Mouse (Mus musculus) kidney, embryonic 16.5 days (tissue): ENCODE measurements around the gene Sod3. TPM values are rescaled to one million over a fixed set of nuclear protein-coding genes. Genes with fewer than 3 reads are reported as not detected.
A peak's percentile ranks its signal among the peaks of the same experiment; 100 is the strongest.

Experiments used
- ATAC-seq: fragments of 200-750 bp; cut with Nextera tagmentation; 2 replicates; pipeline ENCODE4 v1.8.0; 2017; ENCODE audit warnings: moderate TSS enrichment; ENCODE audit not compliant: low FRiP score, low TSS enrichment
- H3K27ac ChIP-seq: fragments of 300-500 bp; sonication (generic); 2 replicates; pipeline ENCODE4 v1.5.1; 2014; ENCODE audit warnings: low read length
- H3K27me3 ChIP-seq: fragments of 300-500 bp; sonication (generic); 2 replicates; pipeline ENCODE4 v1.6.1; 2014; ENCODE audit warnings: low read length, control low read depth, mixed read lengths; ENCODE audit not compliant: insufficient read depth
- H3K36me3 ChIP-seq: fragments of 300-500 bp; sonication (generic); 2 replicates; pipeline ENCODE4 v1.6.1; 2014; ENCODE audit warnings: low read length, control low read depth, mixed read lengths; ENCODE audit not compliant: insufficient read depth
- H3K4me1 ChIP-seq: fragments of 300-500 bp; sonication (generic); 2 replicates; pipeline ENCODE4 v1.6.1; 2014; ENCODE audit warnings: low read length, control low read depth, mixed read lengths; ENCODE audit not compliant: insufficient read depth
- H3K4me2 ChIP-seq: fragments of 300-500 bp; sonication (generic); replicated peaks from 2 replicates; pipeline ENCODE4 v1.6.1; 2014; ENCODE audit warnings: low read depth, low read length
- H3K4me3 ChIP-seq: fragments of 300-500 bp; sonication (generic); 2 replicates; pipeline ENCODE4 v1.5.1; 2014; ENCODE audit warnings: mild to moderate bottlenecking, low read length
- H3K9ac ChIP-seq: fragments of 300-500 bp; sonication (generic); replicated peaks from 2 replicates; pipeline ENCODE4 v1.6.1; 2014; ENCODE audit warnings: low read length
- H3K9me3 ChIP-seq: fragments of 300-500 bp; sonication (generic); 2 replicates; pipeline ENCODE4 v1.6.1; 2016; ENCODE audit warnings: low read length, control low read depth
- WGBS: fragments of 180-500 bp; shearing (Covaris S2); extraction: QIAGEN DNeasy Blood & Tissue Kit; methylation state at CpG from one replicate; pipeline ENCODE4 v1.1.7; 2014; 5-methylcytosine and 5-hydroxymethylcytosine counted together
- polyA plus RNA-seq: library from polyadenylated mRNA; unstranded; fragments of >200 nt; fragmentation: Nextera tagmentation; extraction: Ambion mirVana; gene quantifications from 2 replicates; pipeline ENCODE4 v1.2.1, GENCODE M21; 2015

The Sod3 gene
- polyA plus RNA-seq, 1 experiment from 2014 or later: 28.1 TPM

DNA sequence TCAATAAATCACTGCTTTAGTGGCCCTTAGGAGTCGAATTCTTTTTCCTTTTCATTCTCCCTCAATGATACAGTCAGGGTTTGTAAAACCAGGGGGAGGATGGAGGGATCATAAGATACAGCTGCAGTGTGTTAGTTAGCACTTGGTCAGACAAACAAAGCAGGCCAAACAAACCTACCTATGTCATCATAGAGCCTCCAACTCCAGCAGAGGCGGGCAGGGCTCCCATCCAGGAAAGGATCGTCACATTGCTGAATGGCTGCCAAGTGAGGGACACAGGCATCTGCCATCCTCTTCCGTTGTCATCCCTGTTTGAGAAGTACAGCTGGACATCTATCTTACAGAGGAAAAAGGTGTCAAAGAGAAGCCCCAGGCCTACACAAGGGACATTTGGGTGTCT lies 9.2 kb upstream of the Sod3 start:
- H3K36me3 ChIP-seq: no peaks in the 10 kb centered on the region
- no peak overlapping the region for H3K27ac ChIP-seq
- WGBS: 52% methylated on average over 4 of the region's 4 CpGs
- H3K4me1 ChIP-seq: peaks cover 5% of the 10 kb centered on the region; the same call in 1 of the 2 replicates
- H3K9ac ChIP-seq: no peak overlapping the region
- no peak overlapping the region for H3K4me2 ChIP-seq
- no peaks in the 10 kb centered on the region for H3K9me3 ChIP-seq
- H3K27me3 ChIP-seq: no peaks in the 10 kb centered on the region
- no peak for ATAC-seq
- no peak overlapping the region for H3K4me3 ChIP-seq

DNA sequence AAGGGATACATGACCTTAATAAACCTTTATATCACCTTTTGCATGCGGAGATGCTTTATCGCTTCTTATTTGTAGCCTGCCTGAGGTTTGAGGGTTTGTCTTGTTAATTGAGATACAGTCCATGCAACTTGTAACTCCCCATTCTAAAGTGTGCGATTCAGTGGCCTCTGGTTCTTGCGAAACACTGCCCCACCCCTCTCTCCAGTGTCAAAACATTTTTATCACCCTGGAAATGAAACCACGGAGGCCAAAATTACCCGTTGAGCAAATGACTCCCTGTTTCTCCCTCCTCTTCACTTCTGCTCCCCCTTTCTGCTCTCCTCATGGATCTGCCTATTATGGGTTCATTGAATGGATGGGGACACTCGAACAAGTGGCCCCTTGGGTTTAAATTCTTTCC lies 8.0 kb upstream of the Sod3 start:
- Histone ChIP-seq H3K9me3 (no peaks in the 10 kb centered on the region), H3K4me3 (no peak overlapping the region), H3K36me3 (no peaks in the 10 kb centered on the region), H3K4me1 (peaks cover 9% of the 10 kb centered on the region; the same call in 1 of the 2 replicates), H3K27ac (no peak overlapping the region), H3K27me3 (no peaks in the 10 kb centered on the region), H3K9ac (no peak overlapping the region), H3K4me2 (no peak overlapping the region)
- ATAC-seq: no peak
- 82% methylated on average over 7 of the region's 7 CpGs for WGBS

DNA sequence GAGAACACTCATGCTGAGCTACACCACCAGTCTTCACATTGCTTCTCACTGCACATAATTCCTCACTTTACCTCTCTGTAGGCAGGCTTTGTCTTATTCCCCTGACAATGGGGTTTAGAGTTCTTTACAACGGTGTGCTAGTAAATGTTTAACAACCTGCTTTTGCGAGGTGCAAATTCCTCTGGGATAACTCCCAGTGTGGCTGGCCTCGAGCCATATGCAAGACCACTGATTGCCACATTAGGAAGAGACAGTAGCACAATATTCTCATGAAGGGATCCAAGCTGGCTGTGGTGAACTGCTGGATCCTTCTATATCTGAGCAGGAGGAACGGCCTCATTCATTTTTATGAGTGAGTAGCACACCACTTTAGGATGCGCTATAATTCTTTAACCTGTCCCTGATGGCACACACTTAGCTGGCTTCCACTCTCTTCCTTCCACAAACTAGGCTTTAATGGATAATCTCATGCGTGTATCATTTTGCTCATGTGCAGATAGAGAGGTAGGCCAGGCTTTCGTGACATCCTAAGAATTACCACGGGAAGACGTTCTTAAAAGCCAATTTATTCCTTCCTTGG lies 6.3 kb upstream of the Sod3 start:
- H3K4me2 ChIP-seq: no peak overlapping the region
- H3K4me1 ChIP-seq: peaks cover 9% of the 10 kb centered on the region; the same call in 1 of the 2 replicates
- no peaks in the 10 kb centered on the region for H3K27me3 ChIP-seq
- 49% methylated on average over 9 of the region's 9 CpGs for WGBS
- no peak overlapping the region for H3K9ac ChIP-seq
- no peak overlapping the region for H3K4me3 ChIP-seq
- peak; percentile 50; the same call in 1 of the 2 replicates for ATAC-seq
- H3K9me3 ChIP-seq: no peaks in the 10 kb centered on the region
- no peaks in the 10 kb centered on the region for H3K36me3 ChIP-seq
- peak overlapping the region; percentile 57; the same call in 1 of the 2 replicates for H3K27ac ChIP-seq

DNA sequence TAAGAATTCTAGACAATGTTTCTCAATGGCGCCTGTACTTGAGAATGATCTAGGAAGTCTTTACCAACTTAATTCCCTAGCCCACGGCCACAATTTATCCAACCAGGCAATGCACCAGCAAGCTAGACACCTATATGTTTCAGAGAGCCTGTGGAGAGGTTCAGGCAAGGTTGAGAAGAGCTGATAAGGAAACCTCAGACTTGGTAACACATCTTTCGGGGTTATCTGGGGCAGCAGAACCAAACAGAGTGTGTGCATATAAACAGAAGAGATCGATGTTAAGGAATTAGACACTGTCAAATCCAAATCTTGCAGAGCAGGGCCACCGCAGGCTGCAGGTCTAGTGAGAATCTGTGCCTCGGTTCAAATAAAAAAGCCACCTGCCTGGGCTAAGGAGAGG lies 5.5 kb upstream of the Sod3 start:
- Histone ChIP-seq H3K9ac (no peak overlapping the region), H3K4me3 (no peak overlapping the region), H3K4me1 (peaks cover 13% of the 10 kb centered on the region), H3K27me3 (no peaks in the 10 kb centered on the region), H3K9me3 (no peaks in the 10 kb centered on the region), H3K36me3 (no peaks in the 10 kb centered on the region), H3K27ac (no peak overlapping the region), H3K4me2 (no peak overlapping the region)
- 92% methylated on average over 6 of the region's 6 CpGs for WGBS
- ATAC-seq: no peak

DNA sequence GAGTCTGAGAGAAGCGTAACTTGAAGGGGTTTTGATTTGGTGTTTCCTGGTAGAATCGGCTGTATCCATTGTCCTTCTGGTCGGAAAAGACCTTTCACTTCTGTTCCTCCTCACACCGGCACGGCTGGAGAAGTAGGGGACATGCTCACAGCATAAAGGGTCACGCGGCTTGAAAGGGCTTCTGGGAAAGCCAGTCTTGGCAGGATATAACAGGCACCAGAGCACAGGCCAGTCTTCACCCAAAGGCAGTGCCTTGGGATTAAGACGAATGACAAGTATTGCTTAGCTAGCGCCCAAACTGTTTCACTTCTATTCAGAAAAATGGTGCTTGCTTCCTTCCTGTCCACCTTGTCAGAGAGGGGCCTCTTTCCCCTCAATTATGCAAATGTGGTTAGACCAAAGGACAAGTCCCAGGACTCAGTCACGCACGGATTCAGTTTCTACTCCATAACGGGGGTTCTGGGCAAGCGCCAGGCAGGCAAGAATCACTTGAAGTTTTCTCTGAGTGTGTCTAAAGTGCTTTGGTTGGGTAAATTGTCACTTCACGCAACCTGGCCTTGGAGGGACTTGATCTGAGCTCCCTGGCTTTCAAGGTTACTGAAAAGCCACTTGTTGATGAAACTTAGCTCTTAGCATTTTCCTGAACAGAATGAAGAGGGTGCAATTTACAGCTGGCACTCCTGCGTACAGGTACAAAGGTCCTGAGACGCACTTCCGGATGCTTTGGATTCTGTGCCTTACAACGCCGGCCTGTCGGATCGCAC lies 3.1 kb upstream of the Sod3 start:
- peak overlapping the region; percentile 61 for H3K27ac ChIP-seq
- no peaks in the 10 kb centered on the region for H3K9me3 ChIP-seq
- no peak overlapping the region for H3K9ac ChIP-seq
- WGBS: 66% methylated on average over 21 of the region's 21 CpGs
- H3K36me3 ChIP-seq: no peaks in the 10 kb centered on the region
- ATAC-seq: peak; percentile 43; the same call in 1 of the 2 replicates
- no peak overlapping the region for H3K4me3 ChIP-seq
- no peak overlapping the region for H3K4me2 ChIP-seq
- peaks cover 25% of the 10 kb centered on the region for H3K4me1 ChIP-seq
- no peaks in the 10 kb centered on the region for H3K27me3 ChIP-seq

DNA sequence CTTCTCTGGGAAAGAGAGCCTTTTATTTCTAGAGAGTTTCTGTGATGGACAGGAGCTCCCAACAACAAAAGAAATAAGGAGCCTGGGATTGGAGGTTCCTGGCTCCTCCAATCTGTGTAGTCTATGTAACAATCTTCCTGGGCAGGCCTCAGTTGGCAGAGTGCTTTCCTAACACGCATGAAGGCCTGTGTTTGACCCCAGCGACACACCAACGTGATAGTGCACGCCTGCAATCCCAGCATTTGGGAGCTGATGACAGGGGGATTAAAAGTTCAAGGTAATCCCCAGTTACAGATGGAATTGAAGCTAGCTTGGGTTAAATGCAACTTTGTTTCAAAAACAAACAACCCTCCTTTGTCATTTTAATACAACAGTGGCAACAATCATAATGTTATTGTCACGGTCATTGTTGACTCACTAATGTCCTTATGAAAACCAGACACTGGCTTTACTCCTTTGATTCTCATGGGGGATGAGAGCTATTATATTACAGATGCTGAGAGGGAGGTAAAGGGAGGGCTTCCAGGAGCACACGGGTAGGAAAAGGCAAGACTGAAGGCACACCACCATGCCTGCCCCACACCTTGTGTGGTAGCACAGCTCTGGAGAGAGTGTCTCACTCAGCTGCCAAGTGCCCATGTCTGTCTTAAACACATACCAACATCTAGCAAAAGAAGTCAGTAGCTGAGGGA lies 669 bp upstream of the Sod3 start:
- peak overlapping the region; percentile 23 for H3K4me2 ChIP-seq
- peak overlapping the region; percentile 41; the same call in 1 of the 2 replicates for H3K27ac ChIP-seq
- H3K9me3 ChIP-seq: no peaks in the 10 kb centered on the region
- H3K36me3 ChIP-seq: no peaks in the 10 kb centered on the region
- no peak overlapping the region for H3K4me3 ChIP-seq
- H3K4me1 ChIP-seq: peaks cover 20% of the 10 kb centered on the region
- H3K27me3 ChIP-seq: no peaks in the 10 kb centered on the region
- ATAC-seq: 0 out of 2 replicates have a peak, but pooled peaks have one; percentile 3
- H3K9ac ChIP-seq: no peak overlapping the region
- 58% methylated on average over 6 of the region's 6 CpGs for WGBS

DNA sequence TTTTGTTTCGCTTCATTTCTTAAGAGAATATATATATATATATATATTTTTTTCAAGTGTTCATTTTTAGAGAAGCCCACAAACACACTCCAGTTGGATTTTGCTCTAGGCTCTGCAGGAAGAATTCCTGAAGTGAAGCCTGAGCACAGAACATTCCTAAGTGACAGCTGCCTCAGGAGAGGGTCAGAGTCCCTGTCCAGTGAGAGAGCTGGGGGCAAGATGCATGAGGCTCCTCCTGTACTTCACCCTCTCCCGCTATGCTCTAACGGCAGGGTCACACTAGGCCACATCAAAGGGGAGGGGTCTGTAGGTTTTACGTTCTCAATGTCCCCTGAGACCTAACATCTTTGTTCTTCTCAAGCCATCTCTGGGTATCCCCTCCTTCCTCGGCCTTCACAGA lies 930 bp downstream of the Sod3 start:
- Histone ChIP-seq H3K4me2 (peak overlapping the region; percentile 37; the same call in 1 of the 2 replicates), H3K36me3 (no peaks in the 10 kb centered on the region), H3K9me3 (no peaks in the 10 kb centered on the region), H3K4me3 (no peak overlapping the region), H3K27ac (peak overlapping the region; percentile 72; the same call in 1 of the 2 replicates), H3K27me3 (no peaks in the 10 kb centered on the region), H3K9ac (no peak overlapping the region), H3K4me1 (peaks cover 20% of the 10 kb centered on the region)
- WGBS: 38% methylated on average over 5 of the region's 5 CpGs
- peak; percentile 77 for ATAC-seq

DNA sequence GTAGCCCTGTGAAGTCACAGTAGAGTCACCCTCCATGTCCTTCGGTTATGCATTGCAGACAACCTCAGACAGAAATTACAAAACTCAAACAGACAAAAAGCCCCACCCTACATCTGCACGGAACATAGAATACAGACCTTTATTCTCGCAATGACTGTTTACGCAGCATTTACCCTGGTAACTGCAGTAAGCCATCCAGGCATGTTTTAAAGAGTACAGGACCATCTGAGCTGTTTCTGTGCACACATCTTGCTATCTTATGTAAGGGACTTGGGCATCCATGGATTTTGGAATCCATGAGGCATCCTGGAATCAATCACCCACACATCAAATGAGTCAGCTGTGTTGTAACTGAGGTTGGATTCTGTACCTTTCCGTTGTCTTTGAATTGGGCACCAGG lies 2.3 kb downstream of the Sod3 start:
- Histone ChIP-seq H3K36me3 (no peaks in the 10 kb centered on the region), H3K9ac (no peak overlapping the region), H3K9me3 (no peaks in the 10 kb centered on the region), H3K27ac (no peak overlapping the region), H3K27me3 (no peaks in the 10 kb centered on the region), H3K4me1 (peaks cover 16% of the 10 kb centered on the region), H3K4me3 (no peak overlapping the region), H3K4me2 (no peak overlapping the region)
- 90% methylated on average over 5 of the region's 5 CpGs for WGBS
- no peak for ATAC-seq

DNA sequence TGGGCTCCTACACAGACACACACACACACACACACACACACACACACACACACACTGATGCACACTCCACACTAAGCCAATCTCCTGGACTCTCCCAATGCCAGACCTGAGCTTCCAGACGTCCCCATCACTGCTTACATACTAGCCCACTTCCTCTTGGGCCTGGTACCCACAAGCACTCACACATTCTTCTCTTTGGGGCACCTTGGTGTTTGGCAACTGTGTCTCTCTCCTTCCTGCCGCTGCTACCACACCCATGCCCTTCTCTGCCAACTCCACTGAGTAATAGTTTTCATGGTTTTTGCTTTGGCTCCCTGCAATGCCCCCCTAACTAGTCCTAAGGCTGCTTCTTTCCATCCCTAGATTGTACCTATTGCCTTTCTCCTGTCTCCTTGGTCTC lies 3.1 kb downstream of the Sod3 start:
- WGBS: 60% methylated on average over 2 of the region's 2 CpGs
- no peak overlapping the region for H3K9ac ChIP-seq
- no peak overlapping the region for H3K4me3 ChIP-seq
- no peaks in the 10 kb centered on the region for H3K27me3 ChIP-seq
- no peak overlapping the region for H3K27ac ChIP-seq
- H3K36me3 ChIP-seq: no peaks in the 10 kb centered on the region
- H3K4me1 ChIP-seq: peaks cover 16% of the 10 kb centered on the region
- no peak for ATAC-seq
- H3K9me3 ChIP-seq: no peaks in the 10 kb centered on the region
- no peak overlapping the region for H3K4me2 ChIP-seq
